Mouse (Mus musculus): Measurements from ENCODE around the gene Nek1.

Nek1 gene

DNA sequence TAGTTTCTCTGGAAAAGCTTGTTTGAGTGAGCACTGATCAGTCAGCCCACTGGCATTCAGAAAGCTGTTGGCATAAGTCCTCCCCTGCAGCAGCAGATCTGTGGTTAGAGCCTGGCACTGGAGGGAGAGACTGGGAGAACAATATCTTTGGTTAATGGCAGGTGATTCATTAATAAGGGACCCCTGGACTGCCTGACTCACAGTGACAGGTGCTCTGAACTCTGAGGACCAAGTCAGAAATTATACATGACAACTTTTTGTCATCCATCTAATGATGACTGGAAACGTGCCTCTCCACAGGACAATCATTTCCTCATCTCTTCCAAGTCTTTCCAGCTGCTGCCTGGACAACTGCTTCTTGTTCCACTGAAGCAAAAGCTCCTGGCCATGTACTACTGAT lies 163.4 kb downstream of the Nek1 start:
- no peak for DNase-seq (ENCODE audit: low spot score in 2 of 2)

DNA sequence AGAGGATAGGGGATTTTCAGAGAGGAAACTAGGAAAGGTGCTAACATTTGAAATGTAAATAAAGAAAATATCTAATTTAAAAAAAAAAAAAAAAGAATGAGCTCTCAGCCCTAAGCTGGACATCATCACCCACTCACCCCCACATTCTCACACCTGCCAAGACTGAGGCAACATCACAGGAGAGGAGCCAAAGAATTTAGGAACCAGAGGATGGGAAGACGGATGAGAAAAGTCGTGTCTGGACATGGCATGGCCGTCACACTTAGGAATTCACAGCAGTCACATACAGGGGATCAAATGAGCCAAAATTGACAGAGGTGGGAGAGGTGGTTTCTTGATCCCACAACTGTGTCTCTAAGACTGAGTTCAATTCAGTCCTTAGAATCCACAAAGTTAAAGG lies 165.5 kb downstream of the Nek1 start:
- DNase-seq (ENCODE audit: low spot score in 2 of 2), result no peak

DNA sequence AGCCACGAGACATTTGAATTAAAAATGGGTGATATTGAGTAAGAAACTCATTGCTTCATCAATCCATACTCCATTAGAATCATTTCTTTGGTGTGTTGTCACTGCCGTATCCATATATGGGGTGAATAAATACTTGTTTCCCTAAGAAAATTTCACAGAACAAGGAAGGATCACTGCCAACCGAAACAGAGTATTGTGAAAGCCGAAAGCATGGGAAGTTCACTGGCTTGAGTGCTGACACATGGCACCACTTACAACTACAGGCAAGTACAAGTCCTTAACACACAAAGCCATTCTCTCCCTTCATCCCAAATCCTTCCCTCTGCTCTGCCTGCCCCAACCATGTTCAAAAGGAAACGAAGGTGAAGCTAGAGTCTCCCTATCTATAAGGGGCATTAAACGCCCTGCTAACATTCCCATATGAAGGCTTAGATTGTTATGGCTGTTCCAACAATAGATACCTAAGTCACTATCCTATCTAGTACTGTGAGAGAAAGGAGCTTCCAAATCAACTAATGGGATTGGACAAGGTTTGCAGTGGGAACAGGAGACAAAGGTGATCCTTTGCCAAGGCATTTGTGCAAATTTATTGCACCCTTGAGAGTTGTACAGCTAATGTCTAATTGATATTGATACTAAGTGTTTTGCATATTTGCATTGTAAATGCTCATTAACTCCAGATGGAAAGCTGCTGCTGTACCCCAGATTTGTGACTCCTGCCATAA lies 168.6 kb downstream of the Nek1 start:
- no peak for DNase-seq (ENCODE audit: low spot score in 2 of 2)

DNA sequence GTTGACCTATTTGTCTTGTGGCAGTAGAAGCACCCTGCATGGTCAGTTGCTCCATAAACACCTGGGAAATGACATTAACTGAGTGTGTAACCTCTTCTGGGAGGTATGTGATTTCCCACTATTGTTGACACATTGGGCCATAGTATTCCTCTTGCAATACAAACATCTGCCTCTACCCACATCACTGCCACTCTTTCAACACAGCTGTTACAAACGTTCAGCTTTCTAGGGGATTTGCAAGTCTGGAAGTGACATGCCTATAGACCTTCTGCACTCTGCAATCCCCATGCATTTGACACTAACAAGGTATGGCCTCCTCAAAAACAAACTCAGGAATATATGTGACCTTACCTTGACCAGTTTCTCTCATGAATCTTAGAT lies 169.2 kb downstream of the Nek1 start:
- DNase-seq (ENCODE audit: low spot score in 2 of 2), result no peak

DNA sequence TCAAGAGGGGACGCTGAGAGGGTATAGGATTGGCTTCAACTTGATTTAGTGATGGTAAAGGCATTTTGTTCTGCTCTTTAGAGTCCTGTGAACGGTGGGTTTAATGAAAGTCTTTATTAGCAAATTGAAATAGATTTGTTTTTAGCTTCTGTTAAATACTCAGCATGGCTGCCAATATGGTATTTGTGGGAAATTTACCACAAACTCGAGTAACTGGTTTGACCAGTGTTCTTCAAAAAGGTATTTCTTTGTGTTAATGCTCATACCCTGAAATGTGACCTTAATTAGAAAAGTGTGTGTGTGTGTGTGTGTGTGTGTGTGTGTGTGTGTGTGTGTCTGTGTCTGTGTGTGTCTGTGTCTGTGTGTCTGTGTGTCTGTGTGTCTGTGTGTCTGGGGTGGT lies 178.6 kb downstream of the Nek1 start:
- DNase-seq (ENCODE audit: low spot score in 2 of 2), result no peak

DNA sequence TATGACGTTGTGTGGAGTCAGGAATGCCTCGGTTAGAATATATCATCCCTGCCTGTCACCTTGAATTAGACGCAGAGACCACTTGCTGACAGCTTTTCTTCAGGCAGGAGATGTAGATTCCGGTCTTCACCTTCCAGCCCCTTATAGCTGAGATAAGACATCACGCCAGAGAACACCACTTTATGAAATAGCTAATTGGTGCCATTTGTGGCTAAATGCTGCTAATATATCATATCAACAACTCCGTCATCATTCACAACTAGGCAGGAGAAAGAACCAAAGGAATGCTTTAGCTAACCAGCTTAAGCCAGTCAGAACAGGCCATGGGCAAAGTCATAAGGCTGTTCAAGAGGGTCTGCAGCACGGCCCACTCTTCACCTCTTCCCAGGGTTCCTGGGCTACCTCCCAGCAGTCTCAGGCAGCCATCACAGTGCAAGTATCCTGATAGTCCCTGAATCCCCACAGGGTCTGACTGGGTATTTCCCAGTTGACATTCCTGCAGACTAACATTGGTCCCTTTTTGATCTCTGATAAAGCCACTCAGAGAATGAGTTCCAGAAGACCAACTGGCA lies 181.0 kb downstream of the Nek1 start:
- no peak for DNase-seq (ENCODE audit: low spot score in 2 of 2)

DNA sequence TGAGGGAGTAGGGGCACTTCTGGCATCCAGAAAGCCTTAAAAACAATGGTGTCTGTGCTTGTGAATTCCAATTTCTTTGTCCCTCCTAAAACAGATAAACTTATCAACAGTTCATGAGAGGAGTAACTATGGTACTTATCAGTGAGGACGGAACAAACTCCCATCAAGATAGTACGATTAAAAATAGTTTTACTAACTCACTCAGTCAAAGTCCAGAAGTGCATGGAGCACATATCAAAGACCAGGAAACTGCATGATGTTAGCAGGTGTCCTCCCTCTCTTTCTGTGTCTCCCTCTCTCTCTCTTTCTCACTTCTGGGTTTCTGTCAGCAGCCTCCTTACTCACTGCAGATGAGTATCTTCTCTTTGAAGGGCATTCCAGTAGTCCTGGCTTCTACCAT lies 182.9 kb downstream of the Nek1 start:
- DNase-seq (ENCODE audit: low spot score in 2 of 2), result no peak

DNA sequence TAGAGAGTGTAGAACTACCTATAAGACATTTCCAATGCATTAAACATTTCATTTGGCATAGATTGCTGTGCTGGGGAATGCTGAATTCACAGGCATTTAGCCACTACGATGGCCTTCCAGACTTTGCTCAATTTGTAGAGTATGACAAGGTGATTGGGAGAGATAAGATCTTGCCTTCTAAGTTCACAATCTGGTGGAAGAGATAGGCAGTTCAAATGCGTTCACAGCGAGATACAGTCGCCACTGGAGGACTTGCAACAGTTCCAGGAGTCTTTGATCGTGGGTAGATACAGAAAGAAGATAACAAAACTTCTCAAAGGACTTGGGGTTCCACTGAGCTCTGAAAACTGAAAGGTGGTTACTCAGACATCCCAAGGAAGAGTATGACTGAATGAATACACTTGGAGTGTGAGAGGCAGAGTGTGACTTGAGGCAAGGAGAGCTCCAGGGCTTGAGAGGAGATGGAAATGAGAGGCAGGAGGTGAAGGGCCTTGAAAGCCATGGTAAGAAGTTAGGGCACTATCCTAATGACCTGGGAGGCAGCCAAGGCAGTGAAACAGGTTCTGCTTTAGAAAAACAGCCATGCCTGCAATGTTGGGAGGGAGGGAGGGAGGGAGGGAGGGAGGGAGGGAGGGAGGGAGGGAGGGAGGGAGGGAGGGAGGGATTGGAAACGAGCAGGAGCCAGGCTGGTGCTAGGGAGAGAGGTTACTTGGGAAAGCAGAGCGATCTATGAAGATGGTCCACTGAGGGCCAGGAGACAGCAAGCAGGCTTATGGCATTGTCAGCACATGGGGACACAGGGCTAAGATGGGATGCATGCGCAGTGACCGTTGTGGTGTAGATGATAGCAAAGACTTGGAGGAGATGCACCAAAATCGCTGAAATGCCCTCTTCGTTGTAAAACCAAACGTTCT lies 184.9 kb downstream of the Nek1 start:
- no peak for DNase-seq (ENCODE audit: low spot score in 2 of 2)

DNA sequence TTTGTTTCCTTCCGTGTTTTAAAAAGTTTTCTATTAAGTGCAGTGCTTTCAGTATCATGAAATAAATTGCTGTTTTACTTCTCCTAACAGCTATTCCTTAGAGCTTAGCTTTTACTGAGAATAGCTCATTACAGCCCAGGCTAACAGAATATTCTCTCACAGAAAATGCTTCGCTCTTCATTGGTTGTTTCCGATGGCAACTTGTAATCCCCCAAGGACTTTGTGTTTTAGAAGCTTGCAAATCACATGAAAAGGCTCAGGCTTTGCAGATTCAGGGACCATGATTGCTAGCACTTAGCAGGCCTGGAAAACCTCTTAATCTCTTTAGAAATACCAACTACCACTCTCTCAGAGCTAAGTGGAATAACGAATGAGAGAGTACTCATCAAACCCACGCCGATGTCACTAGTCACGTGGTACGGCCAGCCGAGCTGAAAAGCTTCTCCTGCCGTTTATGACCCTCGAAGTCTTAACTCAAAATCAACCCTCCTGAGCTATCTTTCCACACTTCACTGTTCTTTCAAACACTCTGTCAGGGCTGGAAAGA lies 185.7 kb downstream of the Nek1 start:
- DNase-seq (ENCODE audit: low spot score in 2 of 2), result no peak

All from frontal cortex, postnatal 10 days (tissue).